Mouse (Mus musculus): ENCODE measurements around the gene Smim22. TPM values are rescaled to one million over a fixed set of nuclear protein-coding genes. Genes with fewer than 3 reads are reported as not detected.

Gene Smim22
- total and polyA plus RNA-seq, 3 experiments: not detected

DNA sequence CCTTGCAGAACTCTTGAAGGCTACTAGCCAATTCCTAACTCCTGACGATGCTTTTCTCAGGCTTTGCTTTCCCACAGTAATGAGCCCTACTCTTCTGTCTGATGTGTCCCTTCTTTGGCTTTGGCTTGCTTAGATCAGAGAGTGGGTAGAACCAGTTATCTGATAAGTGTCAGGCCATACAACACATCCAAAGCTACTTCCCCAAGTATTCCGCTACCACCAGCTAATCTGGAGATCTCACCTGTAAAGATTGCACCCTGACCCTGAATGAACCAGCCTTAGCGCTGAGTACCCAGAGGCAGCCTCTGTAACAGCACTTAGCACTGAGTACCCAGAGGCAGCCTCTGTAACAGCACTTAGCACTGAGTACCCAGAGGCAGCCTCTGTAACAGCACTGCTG, 38.2 kb downstream of the Smim22 start:
- H3K36me3 ChIP-seq (replicated peaks): peaks cover 72% of the 10 kb centered on the region
- no peak for DNase-seq (ENCODE audit: low spot score)

GRCm38 (mm10) chr16:5049182-5049773, 42.2 kb downstream of the Smim22 start:
- H3K27me3 ChIP-seq (ENCODE audit: insufficient read depth, low read length): no peaks in the 10 kb centered on the region
- peaks cover 43% of the 10 kb centered on the region for H3K4me1 ChIP-seq (ENCODE audit: insufficient read depth, low read depth, low read length)
- H3K36me3 ChIP-seq (replicated peaks): peaks cover 42% of the 10 kb centered on the region
- peak overlapping the region; percentile 92 for H3K4me3 ChIP-seq (ENCODE audit: low read depth, low read length)
- TF ChIP-seq TAL1 (conservative IDR thresholded peaks at IDR 0.05; ENCODE audit: low read depth, low read length): no peak
- TF ChIP-seq POLR2AphosphoS5 (IDR thresholded peaks at IDR 0.05; ENCODE audit: insufficient replicate concordance, low read depth, low read length): no peak
- TF ChIP-seq CTCF (IDR thresholded peaks at IDR 0.05; ENCODE audit: low read depth, low read length): no peak
- TF ChIP-seq GATA1 (IDR thresholded peaks at IDR 0.05; ENCODE audit: borderline replicate concordance, low read length): no peak
- no peak for TF ChIP-seq GATA2 (IDR thresholded peaks at IDR 0.05; ENCODE audit: borderline replicate concordance, low read depth, low read length)
- no peak for ATAC-seq (ENCODE audit: extremely low read depth, insufficient number of reproducible peaks, low FRiP score, poor library complexity, severe bottlenecking)
- H3K9me3 ChIP-seq (replicated peaks): no peaks in the 10 kb centered on the region
- DNase-seq (ENCODE audit: low spot score): no peak

More for the DNA sequence above, 38.2 kb downstream of the Smim22 start:
- Histone ChIP-seq H3K27me3 (ENCODE audit: insufficient read depth, low read length) (no peaks in the 10 kb centered on the region), H3K9me3 (replicated peaks) (no peaks in the 10 kb centered on the region), H3K4me3 (ENCODE audit: low read depth, low read length) (no peak overlapping the region), H3K4me1 (ENCODE audit: insufficient read depth, low read depth, low read length) (peaks cover 33% of the 10 kb centered on the region)
- no peak for ATAC-seq (ENCODE audit: extremely low read depth, insufficient number of reproducible peaks, low FRiP score, poor library complexity, severe bottlenecking)
- TF ChIP-seq GATA2 (IDR thresholded peaks at IDR 0.05; ENCODE audit: borderline replicate concordance, low read depth, low read length) (no peak), POLR2AphosphoS5 (IDR thresholded peaks at IDR 0.05; ENCODE audit: insufficient replicate concordance, low read depth, low read length) (no peak), TAL1 (conservative IDR thresholded peaks at IDR 0.05; ENCODE audit: low read depth, low read length) (no peak), GATA1 (IDR thresholded peaks at IDR 0.05; ENCODE audit: borderline replicate concordance, low read length) (no peak), CTCF (IDR thresholded peaks at IDR 0.05; ENCODE audit: low read depth, low read length) (no peak)

- Histone ChIP-seq H3K4me1 (ENCODE audit: insufficient read depth, low read depth, low read length) (peaks cover 43% of the 10 kb centered on the region), H3K27me3 (ENCODE audit: insufficient read depth, low read length) (no peaks in the 10 kb centered on the region), H3K36me3 (replicated peaks) (peaks cover 38% of the 10 kb centered on the region), H3K9me3 (replicated peaks) (no peaks in the 10 kb centered on the region), H3K4me3 (ENCODE audit: low read depth, low read length) (peak within 1 kb of the TSS; percentile 92)
- ATAC-seq (ENCODE audit: extremely low read depth, insufficient number of reproducible peaks, low FRiP score, poor library complexity, severe bottlenecking) (peak; percentile 94), DNase-seq (ENCODE audit: low spot score) (peak; percentile 98)
- TF ChIP-seq GATA1 (IDR thresholded peaks at IDR 0.05; ENCODE audit: borderline replicate concordance, low read length) (no peak), CTCF (IDR thresholded peaks at IDR 0.05; ENCODE audit: low read depth, low read length) (no peak)
Observed at GRCm38 (mm10) chr16:5049774-5050234, 42.7 kb downstream of the Smim22 start, which contains the start of the genes Glyr1 and Ubn1. TSS of gene Glyr1 (minus strand) at chr16:5049863. TSS of gene Ubn1 (plus strand) at chr16:5050057.

DNA sequence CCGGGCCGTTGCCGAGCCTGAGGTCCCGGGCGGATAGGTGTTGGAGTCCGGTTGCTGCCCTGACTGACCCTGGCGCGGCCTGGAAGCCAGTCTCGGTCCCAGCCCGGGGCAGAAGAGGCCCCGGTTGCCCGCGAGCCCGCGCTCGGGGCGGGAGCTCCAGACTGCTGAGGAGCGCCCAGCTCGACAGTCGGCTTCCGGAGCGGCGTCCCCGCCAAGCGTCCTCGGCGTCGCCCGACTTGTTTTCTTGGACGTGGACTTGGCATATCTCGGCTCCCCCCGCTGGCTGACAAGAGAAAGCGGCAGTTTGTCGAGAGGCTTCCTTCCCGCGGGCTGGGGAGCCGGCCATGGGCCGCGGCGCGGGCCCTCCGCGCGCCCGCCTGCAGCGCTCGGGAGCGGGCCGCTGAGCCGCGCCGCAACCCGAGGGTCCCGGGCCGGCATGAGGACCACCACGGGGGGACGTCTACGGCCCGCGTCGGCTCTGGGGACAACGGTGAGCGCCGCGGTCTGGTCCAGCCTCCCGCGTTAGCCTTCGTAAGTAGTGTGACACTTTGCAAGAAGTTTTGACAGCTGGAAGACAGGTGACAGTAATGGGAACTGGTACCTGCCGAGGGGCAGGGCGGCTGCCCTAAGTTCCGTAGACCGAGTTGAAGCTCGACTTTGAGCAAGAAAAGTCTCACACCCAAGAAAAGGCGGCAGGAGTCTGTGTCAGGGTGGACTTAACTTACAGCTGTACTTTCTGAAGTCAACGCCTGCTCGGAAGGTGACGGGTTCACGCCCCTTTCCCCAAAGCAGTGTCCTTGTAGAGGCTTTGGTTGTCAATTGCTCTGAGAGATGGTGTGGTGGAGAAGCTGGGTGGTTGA, 43.4 kb downstream of the Smim22 start:
- ATAC-seq (ENCODE audit: extremely low read depth, insufficient number of reproducible peaks, low FRiP score, poor library complexity, severe bottlenecking) (no peak), DNase-seq (ENCODE audit: low spot score) (peak; percentile 66)
- H3K27me3 ChIP-seq (ENCODE audit: insufficient read depth, low read length): no peaks in the 10 kb centered on the region

More for the DNA sequence above, 43.4 kb downstream of the Smim22 start:
- H3K4me3 ChIP-seq (ENCODE audit: low read depth, low read length): peak overlapping the region; percentile 92
- TF ChIP-seq CTCF (IDR thresholded peaks at IDR 0.05; ENCODE audit: low read depth, low read length) (no peak), POLR2AphosphoS5 (IDR thresholded peaks at IDR 0.05; ENCODE audit: insufficient replicate concordance, low read depth, low read length) (no peak), GATA1 (IDR thresholded peaks at IDR 0.05; ENCODE audit: borderline replicate concordance, low read length) (no peak)
- peaks cover 42% of the 10 kb centered on the region for H3K4me1 ChIP-seq (ENCODE audit: insufficient read depth, low read depth, low read length)
- peaks cover 38% of the 10 kb centered on the region for H3K36me3 ChIP-seq (replicated peaks)
- H3K9me3 ChIP-seq (replicated peaks): no peaks in the 10 kb centered on the region

Other genes starting within 250 kb of the Smim22 start
- 12.6 and 16.2 TPM in 2 replicates for gene Cdip1, start 217.0 kb upstream of the Smim22 start, total RNA-seq (2014; fragmentation: Nextera tagmentation)
- gene Cdip1, start 217.0 kb upstream of the Smim22 start, total RNA-seq (2017): 11.4 and 12.0 TPM in 2 replicates
- gene Cdip1, start 217.0 kb upstream of the Smim22 start, polyA plus RNA-seq (2012): 25.5 and 31.9 TPM in 2 replicates
- not detected in 2 replicates for gene 4930562C15Rik, start 171.9 kb upstream of the Smim22 start, total RNA-seq (2014; fragmentation: Nextera tagmentation)
- 0.06 and 0.16 TPM in 2 replicates for gene 4930562C15Rik, start 171.9 kb upstream of the Smim22 start, total RNA-seq (2017)
- gene 4930562C15Rik, start 171.9 kb upstream of the Smim22 start, polyA plus RNA-seq (2012): not detected in 2 replicates
- gene Ubald1, start 127.0 kb upstream of the Smim22 start, total RNA-seq (2014; fragmentation: Nextera tagmentation): 58.9 and 70.4 TPM in 2 replicates
- gene Ubald1, start 127.0 kb upstream of the Smim22 start, total RNA-seq (2017): 6.9 and 7.2 TPM in 2 replicates
- 189 and 228 TPM in 2 replicates for gene Ubald1, start 127.0 kb upstream of the Smim22 start, polyA plus RNA-seq (2012)
- gene Mgrn1, start 121.0 kb upstream of the Smim22 start, total RNA-seq (2014; fragmentation: Nextera tagmentation): 30.4 and 32.1 TPM in 2 replicates
- gene Mgrn1, start 121.0 kb upstream of the Smim22 start, total RNA-seq (2017): 16.1 and 18.6 TPM in 2 replicates
- 19.3 and 22.5 TPM in 2 replicates for gene Mgrn1, start 121.0 kb upstream of the Smim22 start, polyA plus RNA-seq (2012)
- 21.7 and 23.1 TPM in 2 replicates for gene Nudt16l1, start 68.5 kb upstream of the Smim22 start, total RNA-seq (2014; fragmentation: Nextera tagmentation)
- 20.5 and 21.6 TPM in 2 replicates for gene Nudt16l1, start 68.5 kb upstream of the Smim22 start, total RNA-seq (2017)
- 37.8 and 42.9 TPM in 2 replicates for gene Nudt16l1, start 68.5 kb upstream of the Smim22 start, polyA plus RNA-seq (2012)
- gene Anks3, start 43.1 kb upstream of the Smim22 start, total RNA-seq (2014; fragmentation: Nextera tagmentation): 32.2 and 36.6 TPM in 2 replicates
- gene Anks3, start 43.1 kb upstream of the Smim22 start, total RNA-seq (2017): 17.5 and 27.5 TPM in 2 replicates
- gene Anks3, start 43.1 kb upstream of the Smim22 start, polyA plus RNA-seq (2012): 24.2 and 24.4 TPM in 2 replicates
- gene Sept12, start 9.4 kb upstream of the Smim22 start, total RNA-seq (2014; fragmentation: Nextera tagmentation): not detected in 2 replicates
- 0.05 TPM in 1 of 2 replicates, not detected in the other for gene Sept12, start 9.4 kb upstream of the Smim22 start, total RNA-seq (2017)
- 0.07 TPM in 1 of 2 replicates, not detected in the other for gene Sept12, start 9.4 kb upstream of the Smim22 start, polyA plus RNA-seq (2012)
- 41.0 and 51.0 TPM in 2 replicates for gene Rogdi, start 6.3 kb downstream of the Smim22 start, total RNA-seq (2014; fragmentation: Nextera tagmentation)
- gene Rogdi, start 6.3 kb downstream of the Smim22 start, total RNA-seq (2017): 4.1 and 4.7 TPM in 2 replicates
- 33.3 and 70.0 TPM in 2 replicates for gene Rogdi, start 6.3 kb downstream of the Smim22 start, polyA plus RNA-seq (2012)
- gene Glyr1, start 42.6 kb downstream of the Smim22 start, total RNA-seq (2014; fragmentation: Nextera tagmentation): 65.1 and 79.1 TPM in 2 replicates
- 103 and 118 TPM in 2 replicates for gene Glyr1, start 42.6 kb downstream of the Smim22 start, total RNA-seq (2017)
- gene Glyr1, start 42.6 kb downstream of the Smim22 start, polyA plus RNA-seq (2012): 16.8 and 25.9 TPM in 2 replicates
- 61.9 and 69.8 TPM in 2 replicates for gene Ubn1, start 42.8 kb downstream of the Smim22 start, total RNA-seq (2014; fragmentation: Nextera tagmentation)
- 55.9 and 56.9 TPM in 2 replicates for gene Ubn1, start 42.8 kb downstream of the Smim22 start, total RNA-seq (2017)
- gene Ubn1, start 42.8 kb downstream of the Smim22 start, polyA plus RNA-seq (2012): 15.6 and 16.5 TPM in 2 replicates
- not detected in 2 replicates for gene Ppl, start 125.1 kb downstream of the Smim22 start, total RNA-seq (2014; fragmentation: Nextera tagmentation)
- 0.06 and 0.11 TPM in 2 replicates for gene Ppl, start 125.1 kb downstream of the Smim22 start, total RNA-seq (2017)
- not detected in 2 replicates for gene Ppl, start 125.1 kb downstream of the Smim22 start, polyA plus RNA-seq (2012)
- not detected in 2 replicates for gene Sec14l5, start 139.8 kb downstream of the Smim22 start, total RNA-seq (2014; fragmentation: Nextera tagmentation)
- under 0.01 and 0.11 TPM in 2 replicates for gene Sec14l5, start 139.8 kb downstream of the Smim22 start, total RNA-seq (2017)
- not detected in 2 replicates for gene Sec14l5, start 139.8 kb downstream of the Smim22 start, polyA plus RNA-seq (2012)
- gene Nagpa, start 196.7 kb downstream of the Smim22 start, total RNA-seq (2014; fragmentation: Nextera tagmentation): 9.7 and 12.3 TPM in 2 replicates
- 31.3 and 31.6 TPM in 2 replicates for gene Nagpa, start 196.7 kb downstream of the Smim22 start, total RNA-seq (2017)
- 21.6 and 22.0 TPM in 2 replicates for gene Nagpa, start 196.7 kb downstream of the Smim22 start, polyA plus RNA-seq (2012)
- gene AU021092, start 215.0 kb downstream of the Smim22 start, total RNA-seq (2014; fragmentation: Nextera tagmentation): not detected in 2 replicates
- gene AU021092, start 215.0 kb downstream of the Smim22 start, total RNA-seq (2017): not detected in 2 replicates
- not detected in 2 replicates for gene AU021092, start 215.0 kb downstream of the Smim22 start, polyA plus RNA-seq (2012)
- 13.4 and 16.7 TPM in 2 replicates for gene Alg1, start 226.3 kb downstream of the Smim22 start, total RNA-seq (2014; fragmentation: Nextera tagmentation)
- gene Alg1, start 226.3 kb downstream of the Smim22 start, total RNA-seq (2017): 19.6 and 20.2 TPM in 2 replicates
- 4.3 and 5.3 TPM in 2 replicates for gene Alg1, start 226.3 kb downstream of the Smim22 start, polyA plus RNA-seq (2012)
- 21.2 and 29.9 TPM in 2 replicates for gene Eef2kmt, start 248.7 kb downstream of the Smim22 start, total RNA-seq (2014; fragmentation: Nextera tagmentation)
- gene Eef2kmt, start 248.7 kb downstream of the Smim22 start, total RNA-seq (2017): 20.3 and 24.5 TPM in 2 replicates
- gene Eef2kmt, start 248.7 kb downstream of the Smim22 start, polyA plus RNA-seq (2012): 2.7 and 3.6 TPM in 2 replicates